Mouse (Mus musculus) brain, embryonic 18.5 days (tissue): ENCODE measurements around the gene Rab6a.
"Not testable (repeated sequence)": the region's sequence is repeated elsewhere in the genome, so short reads cannot be mapped to it uniquely, and the experiment has no call there.

Experiments used
- DNase-seq: peaks from one replicate; pipeline ENCODE4 v3.0.0-alpha.2; 2012; ENCODE audit warnings: low read depth, low spot score

Rab6a gene

DNA sequence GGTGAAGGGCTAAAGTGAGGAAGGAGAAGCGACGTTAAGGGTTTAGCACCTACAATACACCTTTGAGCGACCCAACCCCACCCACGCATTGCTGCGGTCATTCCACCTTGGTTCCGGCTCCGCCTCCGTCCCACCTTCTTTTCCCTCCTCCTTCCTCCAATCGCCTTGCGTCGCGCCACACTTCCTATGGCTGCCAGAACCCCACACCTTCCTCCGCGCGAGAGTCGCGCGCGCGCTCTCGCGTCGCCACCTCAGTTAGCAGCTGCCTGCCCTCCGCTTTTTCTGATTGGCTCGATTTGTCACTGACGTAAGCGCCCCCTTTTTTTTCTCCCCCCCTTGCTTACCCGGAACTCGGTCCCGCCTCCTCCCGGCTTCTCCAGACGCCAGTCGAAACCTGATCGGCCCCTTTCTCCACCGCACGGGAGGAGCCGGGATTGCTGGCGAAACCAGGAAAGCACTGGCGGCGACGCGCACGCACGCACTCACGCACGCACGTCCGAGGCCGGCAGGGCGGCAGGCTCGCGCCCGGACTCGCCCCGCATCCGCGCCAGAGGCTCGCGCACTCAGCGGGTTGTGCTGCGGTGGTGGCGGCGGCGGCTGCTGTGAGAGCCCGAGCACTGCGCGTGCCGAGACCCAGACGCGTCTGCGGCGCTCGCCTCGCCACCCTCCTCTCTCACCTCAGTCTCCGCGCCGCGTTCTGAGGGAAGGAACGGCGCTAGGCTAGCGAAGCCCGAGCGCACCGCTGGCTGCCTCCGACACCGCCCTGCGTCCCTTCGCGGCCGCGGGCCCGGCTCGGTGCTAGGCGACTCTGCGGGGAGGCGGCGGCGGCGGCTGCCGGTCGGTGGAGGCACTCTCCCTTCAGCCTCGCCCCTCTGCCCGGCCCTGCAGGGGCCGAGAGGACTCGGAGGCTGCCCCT, at the start of gene Rab6a:
Gene Rab6a (plus strand): TSS at position 197 of the 916 bp plus-strand sequence.
- peak; percentile 99 for DNase-seq

DNA sequence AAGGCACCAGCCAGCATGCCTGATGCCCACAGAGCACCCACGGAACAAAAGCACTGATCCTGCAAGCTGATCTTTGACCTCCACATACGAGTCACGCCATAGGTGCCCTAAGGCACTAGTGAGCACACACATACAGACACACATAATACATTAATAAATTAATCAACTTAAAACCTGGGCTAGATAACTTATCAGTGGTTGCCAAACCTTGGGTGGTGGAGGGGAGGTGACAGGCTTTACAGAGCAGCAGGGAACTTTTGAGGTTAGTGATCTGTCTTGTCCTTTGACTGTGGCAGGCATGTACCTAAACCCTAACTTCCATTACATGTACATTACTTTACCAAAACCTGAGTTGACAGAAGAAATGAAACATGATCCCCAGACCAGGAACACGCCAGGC, 47.9 kb upstream of the Rab6a start:
- DNase-seq = no peak

DNA sequence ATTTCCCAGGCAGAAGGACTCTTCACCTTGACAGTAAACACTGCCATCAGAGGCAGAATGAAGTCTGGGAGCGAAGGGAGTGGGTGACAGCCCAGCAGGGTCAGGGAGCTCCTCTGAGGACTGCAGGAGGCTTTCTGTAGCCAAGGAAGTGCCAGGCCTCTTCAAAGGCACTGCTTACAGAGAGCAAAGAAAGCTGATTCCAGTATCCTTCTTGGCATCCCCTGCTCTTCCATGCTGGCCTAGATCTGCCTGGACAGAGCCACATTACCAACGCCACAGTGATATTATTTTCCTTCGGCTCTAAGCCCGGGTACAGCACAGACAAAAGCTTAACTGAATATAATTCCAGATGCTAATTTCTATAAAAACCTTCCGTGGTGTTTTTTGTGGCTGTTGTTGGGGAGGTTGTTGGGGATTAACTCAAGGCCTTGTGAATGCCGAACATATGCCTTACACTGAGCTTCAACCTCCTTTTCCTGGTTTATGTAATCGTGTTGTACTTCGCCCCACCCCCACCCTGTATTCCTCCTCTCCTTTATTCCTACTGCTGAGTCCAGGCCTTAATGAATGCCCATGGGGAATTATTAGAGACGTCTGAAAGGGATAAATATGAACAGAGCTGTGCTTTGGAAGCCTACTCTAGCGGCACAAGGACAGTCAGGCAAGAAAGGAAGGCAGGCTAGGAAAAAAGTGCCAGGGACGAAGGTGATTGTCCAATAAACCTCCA, 45.2 kb upstream of the Rab6a start:
- no peak for DNase-seq

DNA sequence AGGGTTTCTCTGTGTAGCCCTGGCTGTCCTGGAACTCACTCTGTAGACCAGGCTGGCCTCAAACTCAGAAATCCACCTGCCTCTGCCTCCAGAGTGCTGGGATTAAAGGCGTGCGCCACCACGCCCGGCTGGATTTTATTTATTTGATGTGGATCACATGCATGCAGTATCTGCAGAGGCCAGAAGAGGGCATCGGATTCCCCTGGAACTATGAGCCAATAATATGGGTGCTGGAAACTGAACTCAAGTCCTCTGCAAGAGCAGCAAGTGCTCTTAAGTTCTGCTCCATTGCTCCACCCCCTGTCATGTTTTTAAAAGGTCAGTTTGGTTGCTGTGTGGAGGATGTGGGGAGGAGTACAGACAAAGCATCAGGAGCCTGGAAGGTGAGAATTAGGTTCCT, 40.0 kb upstream of the Rab6a start:
- not testable (repeated sequence) for DNase-seq

DNA sequence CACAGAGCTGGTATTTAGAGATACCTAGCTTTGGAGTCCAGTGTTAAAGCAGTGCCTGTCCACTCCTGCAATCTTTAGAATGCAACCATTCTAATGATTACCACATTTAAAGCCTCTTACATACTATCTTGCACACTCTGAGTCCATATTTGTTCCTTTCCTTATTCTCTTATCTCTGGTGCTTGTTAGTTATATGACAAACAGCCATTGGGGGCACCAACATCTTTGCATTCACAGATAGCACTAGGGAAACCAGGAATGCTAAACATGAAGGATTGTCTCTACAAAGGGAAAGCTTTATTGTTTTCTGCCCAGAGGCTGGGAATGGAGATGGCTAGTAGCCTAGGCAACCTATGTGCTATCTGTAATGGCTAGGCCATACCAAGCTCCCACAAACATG, 37.3 kb upstream of the Rab6a start:
- DNase-seq = no peak

DNA sequence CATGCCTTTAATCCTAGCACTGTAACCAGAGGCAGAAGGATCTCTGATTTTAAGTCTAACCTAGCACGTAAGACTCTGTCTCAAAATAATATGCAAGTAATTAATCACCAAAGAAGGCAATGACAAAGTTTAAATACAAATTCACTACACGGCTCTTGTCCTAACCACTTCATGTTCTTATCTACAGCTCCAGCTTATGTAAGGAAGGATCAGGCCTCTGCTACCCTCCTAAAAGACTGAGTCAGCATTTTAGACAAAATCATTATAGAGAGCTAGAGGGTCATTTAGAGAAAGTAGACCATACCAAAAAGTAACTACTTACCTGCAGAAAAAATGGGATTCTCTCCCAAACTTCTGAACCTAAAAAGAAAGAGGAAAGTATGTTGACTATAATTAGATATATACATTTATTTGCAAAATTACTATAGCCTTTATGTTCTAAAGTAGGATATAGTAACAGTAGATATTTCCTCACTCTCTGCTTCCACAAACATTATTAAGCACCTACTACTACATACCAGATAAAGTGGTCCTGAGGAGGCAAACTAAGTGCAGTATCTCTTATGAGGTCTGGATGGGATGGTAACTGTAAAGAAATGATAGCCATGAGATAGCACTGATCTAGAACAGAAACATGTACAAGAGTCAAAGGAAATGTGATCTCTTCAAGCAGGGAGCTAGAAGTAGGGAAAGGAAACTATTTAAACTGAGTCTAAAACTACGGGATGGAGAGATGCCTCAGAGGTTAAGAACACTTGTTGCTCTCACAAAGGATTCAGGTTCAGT, 36.1 kb upstream of the Rab6a start:
- no peak for DNase-seq

DNA sequence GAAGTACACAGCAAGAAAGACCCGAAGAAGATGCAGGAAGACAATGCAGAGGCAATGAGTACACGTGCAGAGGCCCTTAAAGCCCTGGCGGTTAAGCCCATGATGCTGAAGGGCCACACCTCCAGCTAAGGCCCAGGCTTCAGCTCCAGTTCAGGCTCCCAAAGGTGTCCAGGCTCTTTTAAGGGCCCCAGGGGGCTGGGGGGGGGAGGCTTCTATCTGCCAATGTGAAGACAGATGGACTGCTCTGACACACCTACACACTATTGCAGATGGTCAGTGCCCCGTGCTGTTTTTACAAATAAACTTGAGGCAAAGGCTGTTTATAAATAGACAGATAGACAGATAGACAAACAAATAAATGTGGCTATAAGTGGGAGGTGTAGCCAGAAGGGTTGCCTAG, 35.1 kb upstream of the Rab6a start:
- no peak for DNase-seq

DNA sequence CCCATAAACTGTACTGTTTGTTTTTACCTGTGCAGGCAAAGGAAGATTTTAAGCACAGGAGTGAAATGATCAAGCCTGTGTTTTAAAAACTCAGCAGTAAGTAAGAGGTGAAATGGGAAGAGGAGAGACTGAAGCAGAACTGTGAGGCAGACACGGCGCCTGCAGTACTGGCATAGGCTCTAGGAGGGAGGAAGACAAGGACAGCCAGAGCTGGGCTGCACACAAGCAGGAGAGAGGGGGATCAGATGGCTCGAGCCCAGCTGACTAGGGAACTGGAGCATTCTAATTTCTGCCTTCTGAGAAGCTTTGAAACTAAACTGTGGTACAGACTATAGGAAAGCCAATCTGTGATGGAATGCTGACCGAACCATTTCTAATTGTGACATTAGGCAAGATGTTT, 34.5 kb upstream of the Rab6a start:
- DNase-seq = no peak

DNA sequence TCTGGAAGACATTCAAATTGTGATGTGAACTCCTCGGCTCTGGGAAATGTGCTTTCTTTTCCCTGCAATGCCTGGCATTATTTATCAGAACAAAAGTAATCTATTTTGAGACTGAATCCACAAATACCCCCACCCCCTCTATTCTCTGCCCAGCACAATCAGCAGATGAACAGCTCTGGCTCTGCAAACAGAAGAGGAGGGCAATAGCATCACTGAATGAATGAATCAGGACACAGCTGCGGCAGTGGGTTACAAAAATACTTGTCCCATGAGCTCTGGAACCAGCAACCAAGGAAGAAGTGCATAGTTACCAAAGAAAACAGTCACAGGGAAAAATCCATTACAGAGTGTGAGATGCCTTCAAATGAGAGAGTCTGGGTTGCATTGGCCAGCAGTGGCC, 28.4 kb upstream of the Rab6a start:
- no peak for DNase-seq

DNA sequence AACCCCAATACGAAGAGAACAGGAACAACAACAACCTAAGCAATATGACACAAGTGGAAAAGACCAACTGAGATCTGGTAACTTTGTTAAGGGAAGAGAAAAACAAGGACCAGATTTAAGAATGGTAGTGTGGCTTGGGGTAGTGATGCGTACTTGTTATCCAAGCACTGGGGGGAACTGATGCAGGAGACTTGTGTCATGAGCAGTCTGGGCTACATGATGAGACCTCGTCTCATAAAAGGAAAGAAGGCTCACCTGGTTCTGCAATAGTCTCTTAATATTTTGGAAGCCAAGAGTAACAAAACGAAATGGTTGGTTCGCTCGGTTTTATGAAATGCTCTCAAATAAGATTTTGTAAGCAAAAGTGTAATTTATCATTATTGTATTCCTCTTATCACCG, 25.0 kb upstream of the Rab6a start:
- no peak for DNase-seq

DNA sequence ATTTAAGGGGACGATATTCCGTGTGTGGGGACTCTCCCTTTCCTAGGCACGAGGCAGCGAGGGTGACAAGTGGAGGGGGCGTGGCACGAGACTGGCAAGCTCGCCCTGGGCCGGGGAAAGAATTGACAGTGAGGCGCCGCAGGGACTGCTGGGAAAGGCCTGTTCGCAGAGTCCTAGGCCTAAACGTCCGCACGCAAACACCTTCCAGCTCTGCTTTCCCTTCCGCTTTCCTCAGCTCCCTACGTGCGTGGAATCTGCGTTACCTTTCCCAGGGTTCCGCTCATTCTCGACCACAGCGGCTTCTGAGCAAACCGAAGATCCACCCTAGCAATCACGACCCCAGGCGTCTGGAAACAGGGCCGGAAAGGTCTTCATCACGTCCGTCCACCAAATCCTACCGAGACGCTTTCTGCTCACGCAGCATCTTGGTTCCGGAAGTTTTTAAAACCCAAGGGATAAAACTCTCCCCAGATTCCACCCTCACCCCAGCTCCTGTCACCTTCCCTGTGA, 24.4 kb upstream of the Rab6a start:
- peak; percentile 86 for DNase-seq

DNA sequence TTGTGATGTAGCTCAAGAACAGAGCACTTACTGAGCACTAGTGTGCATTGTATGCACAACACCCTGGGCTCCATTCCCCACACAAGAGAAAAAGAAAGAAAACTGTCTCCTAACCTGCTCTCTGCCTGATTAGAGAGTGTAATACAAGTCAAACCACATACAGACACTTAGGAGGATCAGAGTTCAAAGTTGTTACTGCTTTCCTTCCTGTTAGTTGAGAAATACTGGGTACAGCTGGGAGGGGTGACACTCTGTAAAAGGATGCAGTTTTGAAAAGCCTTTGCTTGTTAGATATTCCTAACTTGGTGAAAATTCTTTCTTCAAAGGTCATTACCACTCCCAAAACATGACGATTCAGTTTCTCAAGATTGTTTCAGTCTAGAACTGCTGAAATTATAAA, 17.4 kb upstream of the Rab6a start:
- DNase-seq = no peak

DNA sequence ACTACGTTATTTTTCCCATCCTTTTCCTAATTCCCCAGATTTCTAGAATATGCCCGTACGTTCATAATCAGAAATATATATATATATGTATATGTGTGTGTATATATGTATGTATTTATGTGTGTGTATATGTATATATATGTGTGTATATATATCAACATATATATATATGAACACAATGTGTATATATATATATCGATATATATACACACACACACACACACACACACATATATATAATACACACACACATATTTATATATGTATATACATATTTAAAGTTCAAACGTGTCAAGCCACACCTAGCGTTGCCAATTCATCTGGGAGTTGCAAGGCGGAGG, 16.7 kb upstream of the Rab6a start:
- DNase-seq = no peak

DNA sequence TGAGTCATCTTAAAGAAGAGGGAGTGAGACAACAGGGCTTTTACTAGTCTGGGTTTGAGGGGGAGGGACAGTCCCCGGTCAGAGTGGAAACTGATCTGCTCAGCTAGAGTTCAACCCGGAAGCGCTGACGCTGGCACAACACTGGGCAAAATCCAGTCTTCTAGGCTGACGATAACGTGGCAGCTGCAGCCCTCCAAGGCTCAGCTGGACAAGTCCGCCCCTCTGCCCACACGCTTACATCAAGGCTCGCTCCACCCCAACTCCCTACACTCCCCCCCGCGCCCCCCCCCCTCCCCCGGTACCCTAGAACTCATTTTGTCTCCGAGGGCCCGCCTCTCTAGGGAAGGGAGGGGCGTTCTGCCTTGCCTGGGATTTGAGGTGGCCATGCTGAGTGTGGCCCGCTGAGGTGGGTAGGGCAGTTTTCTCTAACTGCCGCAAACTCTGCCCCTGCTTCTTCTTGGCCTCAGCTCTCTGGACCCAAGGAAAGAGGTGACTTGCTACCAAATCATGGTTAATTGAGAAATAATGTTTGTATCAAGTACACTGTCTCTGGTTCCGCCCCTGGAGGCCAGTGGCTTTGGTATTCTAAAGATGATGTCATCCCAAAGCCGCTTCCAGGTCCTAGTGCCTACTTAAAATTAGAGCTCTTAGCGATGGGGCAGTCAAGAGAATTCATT, 16.2 kb upstream of the Rab6a start:
- peak; percentile 72 for DNase-seq

DNA sequence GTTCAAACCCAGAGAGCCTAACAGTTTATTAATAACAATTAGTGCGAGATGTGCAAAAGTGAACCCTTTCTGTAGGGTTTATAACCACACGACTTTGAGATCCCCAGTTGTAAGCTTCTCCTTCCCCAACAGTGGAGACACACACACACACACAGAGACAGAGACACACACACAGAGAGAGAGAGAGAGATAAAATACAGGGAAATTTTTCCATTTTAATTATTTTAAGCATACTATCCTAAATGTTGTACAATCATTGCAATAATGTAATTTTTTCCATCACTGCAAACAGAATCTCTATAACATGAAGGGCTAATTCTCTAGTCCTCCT, 15.7 kb upstream of the Rab6a start:
- no peak for DNase-seq

DNA sequence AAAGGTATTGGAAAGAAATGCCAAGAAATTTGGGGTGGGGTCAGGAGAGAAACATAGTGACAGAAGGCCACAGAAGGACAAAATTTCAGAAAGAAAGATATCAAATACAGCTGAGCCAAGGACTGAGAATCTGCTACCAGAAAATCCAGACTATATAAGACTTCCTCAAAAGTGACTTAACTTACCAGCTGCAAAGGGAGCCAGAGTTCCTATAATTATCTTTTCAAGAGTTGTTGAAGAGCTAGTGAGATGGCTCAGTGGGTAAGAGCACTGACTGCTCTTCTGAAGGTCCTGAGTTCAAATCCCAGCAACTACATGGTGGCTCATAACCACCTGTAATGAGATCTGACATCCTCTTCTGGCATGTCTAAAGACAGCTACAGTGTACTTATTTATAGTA, 13.9 kb upstream of the Rab6a start:
- no peak for DNase-seq

DNA sequence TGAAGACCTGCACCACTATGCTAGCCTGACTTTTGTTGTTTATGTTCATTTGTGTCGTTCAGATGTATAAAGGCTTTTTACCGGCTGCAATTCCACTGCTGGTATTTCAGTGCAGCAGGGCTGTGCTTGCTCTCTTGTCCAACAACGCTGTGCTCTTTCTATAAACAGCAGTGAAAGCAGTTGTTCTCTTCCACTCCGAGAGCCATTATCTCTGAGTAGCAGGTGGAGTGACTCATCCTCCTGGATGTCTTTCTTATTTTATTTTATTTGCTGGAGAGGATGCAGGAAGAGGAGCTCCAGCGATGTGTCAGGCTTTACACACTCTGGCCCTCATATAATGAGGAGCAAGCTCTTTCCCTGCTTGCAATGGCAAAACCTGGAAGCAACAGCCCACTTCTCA, 7.0 kb upstream of the Rab6a start:
- DNase-seq = no peak

DNA sequence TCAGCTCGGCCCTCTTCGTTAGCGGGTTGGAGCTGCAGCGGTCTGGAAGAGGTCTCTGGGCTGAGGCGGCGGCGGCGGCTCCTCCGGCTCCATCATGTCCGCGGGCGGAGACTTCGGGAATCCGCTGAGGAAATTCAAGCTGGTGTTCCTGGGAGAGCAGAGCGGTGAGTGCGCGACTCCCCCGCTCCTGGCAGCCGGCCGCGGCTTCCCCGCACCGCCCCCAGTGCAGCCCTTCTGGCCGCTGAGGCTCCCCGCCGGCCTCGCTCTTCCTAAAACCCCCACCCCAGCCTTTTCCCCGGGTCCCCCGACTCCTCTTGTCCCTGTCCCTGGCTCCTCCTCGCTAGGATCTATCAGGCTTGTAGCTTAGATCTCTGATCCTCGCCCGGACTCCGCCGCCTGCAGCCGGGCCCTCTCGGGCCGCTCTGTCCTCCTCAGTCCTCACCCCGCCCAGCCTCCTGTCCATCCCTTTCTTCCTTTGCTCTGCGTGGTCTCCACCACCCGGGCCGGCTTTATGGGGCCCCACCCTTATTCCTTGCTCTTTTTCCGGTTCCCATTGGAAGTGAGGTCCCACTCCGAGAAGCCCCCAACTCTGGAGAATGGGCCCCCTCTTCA, 1.0 kb downstream of the Rab6a start, which contains the start of gene Mrpl48:
Gene Mrpl48 (minus strand): TSS at position 172 of the 612 bp plus-strand sequence.
- DNase-seq = no peak

DNA sequence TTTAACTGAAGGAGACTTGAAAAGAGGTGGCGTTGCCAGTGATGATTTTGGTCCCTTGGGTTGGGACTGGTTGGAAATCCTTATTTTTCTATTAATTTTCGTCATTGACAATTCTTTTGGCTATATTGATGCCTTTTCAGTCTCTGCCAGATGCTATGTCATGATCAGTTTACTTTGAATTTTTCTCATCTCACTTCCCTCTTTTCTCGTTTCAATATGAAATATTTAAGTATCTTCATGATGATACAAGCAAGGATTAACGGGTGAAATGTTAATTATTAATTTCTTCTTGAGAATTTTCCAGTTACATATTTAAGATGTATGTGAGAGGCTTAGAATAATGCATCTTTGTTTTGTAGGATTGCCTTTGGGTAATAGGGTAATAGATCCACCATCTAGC, 1.7 kb downstream of the Rab6a start:
- no peak for DNase-seq

DNA sequence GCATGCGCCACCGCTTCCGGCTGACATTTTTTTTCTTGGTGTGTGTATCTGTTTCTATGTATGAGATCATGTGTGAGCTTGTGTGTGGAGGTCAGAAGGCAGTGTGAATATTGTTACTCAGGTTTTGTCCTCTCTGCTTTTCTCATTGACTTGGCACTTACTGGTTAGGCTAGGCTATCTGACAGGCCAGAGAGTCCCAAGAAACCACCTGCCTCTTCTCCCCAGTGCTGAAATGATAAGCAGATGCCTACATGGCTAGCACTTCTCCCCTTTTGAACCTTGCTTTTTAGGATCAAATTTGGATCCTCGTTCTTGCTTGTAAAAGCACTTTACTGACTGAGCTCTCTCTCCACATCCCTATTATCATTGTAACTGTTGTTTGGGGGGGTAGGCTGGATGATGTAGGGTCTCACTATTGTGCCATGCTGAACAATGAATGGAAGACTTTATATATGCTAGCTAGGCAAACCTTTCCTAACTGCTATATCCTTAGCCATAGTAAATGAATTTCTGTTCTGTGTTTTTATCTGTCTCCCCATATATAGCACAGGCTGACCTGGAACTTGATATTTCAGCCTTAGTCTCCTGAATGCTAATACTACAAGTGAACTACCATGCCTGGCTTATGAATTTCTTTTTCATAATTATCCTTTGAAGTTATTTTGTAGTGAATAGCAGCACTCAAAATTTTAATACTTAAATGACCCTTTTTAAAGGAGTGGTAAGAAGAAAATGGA, 9.1 kb downstream of the Rab6a start:
- DNase-seq = no peak
